15 mouse cellular contexts compared by ENCODE assay signal in genomic region chr16:12206951-12207350, GRCm38 (mm10).
"Had no signal": no experiment of that assay in that cellular context is flagged by ENCODE, and none has a peak within 500 bp of the region (broad histone marks: within the 10 kb centered on the region; RNA-seq: fewer than 3 reads in every experiment).

No protein-coding gene starts in this region.

- DNase-seq: gastrocnemius, postnatal 14 days; heart, adult 11 months; heart, adult 2 months; heart, postnatal 36 days; kidney, adult 11 months; kidney, adult 2 months; kidney, adult 9 months; kidney, postnatal 14 days; kidney, postnatal 36 days; layer of hippocampus, adult 9-11 months; layer of hippocampus, postnatal 36 days; liver; liver, embryonic 13.5 days had no signal

- ATAC-seq: hindbrain, postnatal 0 days; intestine, embryonic 16.5 days had no signal
